ENCODE assay signal across 8 mouse cellular contexts in the genomic region with DNA sequence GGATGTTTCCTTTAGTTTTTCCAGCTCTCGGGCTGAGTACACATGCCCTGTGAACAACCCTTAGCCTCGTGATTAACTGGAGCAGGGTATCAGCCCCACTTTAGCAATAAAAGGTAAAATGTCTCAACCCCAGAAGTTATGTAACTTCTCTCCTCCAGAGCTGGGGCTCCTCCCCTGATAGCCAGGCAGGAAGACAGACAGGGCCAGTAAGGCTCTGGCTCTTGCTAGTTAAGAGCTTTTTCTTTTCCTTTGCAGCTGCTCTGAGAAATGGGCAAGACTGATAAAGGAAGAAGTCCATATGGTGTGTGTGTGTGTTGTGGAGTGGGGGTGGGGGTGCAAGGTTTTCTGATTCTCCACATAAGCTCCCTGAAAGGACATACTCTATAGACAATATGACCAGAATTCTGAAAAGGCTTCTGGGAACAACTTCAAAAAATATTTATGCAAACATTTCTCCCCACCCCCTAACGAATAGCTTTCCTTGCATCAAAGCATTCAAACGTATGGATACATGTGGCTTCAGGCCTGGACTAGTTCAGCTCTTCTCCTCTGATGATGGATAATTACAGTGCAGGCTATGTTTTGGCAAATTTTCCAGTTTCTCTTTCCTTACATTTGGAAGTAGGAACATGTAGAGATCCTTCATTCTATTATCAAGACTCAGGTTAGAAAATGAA. TPM values are rescaled to one million over a fixed set of nuclear protein-coding genes. Genes with fewer than 3 reads are reported as not detected.
DNase-seq lines count a peak whose midpoint lies in the region; ATAC-seq and TF ChIP-seq lines count a peak whose summit lies in the region.
"Had no signal": no experiment of that assay in that cellular context is flagged by ENCODE, and none has a peak within 500 bp of the region (broad histone marks: within the 10 kb centered on the region; RNA-seq: fewer than 3 reads in every experiment).

No protein-coding gene starts in this region.

- peaks cover 12% of the 10 kb centered on the region for H3K4me1 ChIP-seq in lung, adult 2 months (ENCODE audit: control insufficient read depth, insufficient read depth, low read length)
- peaks cover 68% of the 10 kb centered on the region for H3K4me1 ChIP-seq in liver, postnatal 0 days (ENCODE audit: insufficient read depth)

- TF ChIP-seq EP300 in liver, postnatal 0 days (IDR thresholded peaks at IDR 0.05; ENCODE audit: low read depth): peak; percentile 89

- no peak for TF ChIP-seq POLR2A in lung, adult 2 months (IDR thresholded peaks at IDR 0.05; ENCODE audit: borderline replicate concordance, extremely low read depth, low read depth, low read length)

- peak; percentile 71 to 80 for DNase-seq in lung, adult 18-20 months
- DNase-seq in lung, adult 2 months: no peak
- peak; percentile 13 for DNase-seq in fibroblast of lung, adult 2 months (ENCODE audit: low read depth)
- DNase-seq in liver, postnatal 0 days: peak; percentile 47
- peak; percentile 29 for DNase-seq in telencephalon, adult 2 months (ENCODE audit: low read depth, low spot score)
- no peak for DNase-seq in adrenal gland, postnatal 25 days
- no peak for DNase-seq in B cell, adult 2 months
- DNase-seq: adrenal gland, adult 8-10 months had no signal

- no peaks in the 10 kb centered on the region for H3K27me3 ChIP-seq in liver, postnatal 0 days (ENCODE audit: insufficient read depth, low read length)

- peak overlapping the region; percentile 90 for H3K27ac ChIP-seq in liver, postnatal 0 days (ENCODE audit: low read depth)

- H3K4me3 ChIP-seq in lung, adult 2 months (replicated peaks; ENCODE audit: extremely low read depth, low read depth, low read length): no peak overlapping the region
- H3K4me3 ChIP-seq in liver, postnatal 0 days (ENCODE audit: low read depth, low read length): no peak overlapping the region

- no peak for TF ChIP-seq CTCF in lung, adult 2 months (IDR thresholded peaks at IDR 0.05; ENCODE audit: insufficient read depth, low read length)
- TF ChIP-seq CTCF in liver, postnatal 0 days (IDR thresholded peaks at IDR 0.05; ENCODE audit: low read depth): no peak

- ATAC-seq in liver, postnatal 0 days: peak; percentile 91

- H3K4me2 ChIP-seq in liver, postnatal 0 days (ENCODE audit: low read depth, low read length): peak overlapping the region; percentile 15; the same call in 1 of the 2 replicates

- WGBS in lung, adult 2 months: 41% methylated on average over 4 of the region's 4 CpGs
- WGBS in liver, postnatal 0 days (ENCODE audit: insufficient replicate concordance): 20% methylated on average over 4 of the region's 4 CpGs

- H3K9ac ChIP-seq in liver, postnatal 0 days (replicated peaks): no peak overlapping the region

- no peaks in the 10 kb centered on the region for H3K9me3 ChIP-seq in liver, postnatal 0 days (ENCODE audit: low read length)

- H3K36me3 ChIP-seq in liver, postnatal 0 days (replicated peaks; ENCODE audit: insufficient read depth, low read length): peaks cover 25% of the 10 kb centered on the region; the same call in 1 of the 2 replicates

RNA-seq across cellular contexts. Expression of gene Dennd2d, which starts 14.0 kb away (rescaled TPM):
- 8.7 and 12.7 TPM in 2 replicates for polyA plus RNA-seq in lung, adult 2 months (2012; rRNA removed)
- 7.6 and 7.7 TPM in 2 replicates for polyA plus RNA-seq in liver, postnatal 0 days (2015; fragmentation: Nextera tagmentation; extraction: Ambion mirVana)
- total RNA-seq in adrenal gland, postnatal 25 days (2021): 4.6 and 5.0 TPM in 2 replicates

RNA-seq across cellular contexts. Expression of gene Dram2, which starts 51.4 kb away (rescaled TPM):
- polyA plus RNA-seq in lung, adult 2 months (2012; rRNA removed): 43.6 and 65.9 TPM in 2 replicates
- polyA plus RNA-seq in liver, postnatal 0 days (2015; fragmentation: Nextera tagmentation; extraction: Ambion mirVana): 76.4 and 79.1 TPM in 2 replicates
- total RNA-seq in adrenal gland, postnatal 25 days (2021): 56.6 and 83.3 TPM in 2 replicates

RNA-seq across cellular contexts. Expression of gene Cept1, which starts 51.4 kb away (rescaled TPM):
- 15.6 and 25.2 TPM in 2 replicates for polyA plus RNA-seq in lung, adult 2 months (2012; rRNA removed)
- 59.4 and 64.1 TPM in 2 replicates for polyA plus RNA-seq in liver, postnatal 0 days (2015; fragmentation: Nextera tagmentation; extraction: Ambion mirVana)
- 34.0 and 38.6 TPM in 2 replicates for total RNA-seq in adrenal gland, postnatal 25 days (2021)

Comparison
In these comparisons a context has a peak if more than half of its experiments do, and no peak if none do; other contexts are left out.
1. DNase-seq: peak in lung, adult 18-20 months (2 of 2), fibroblast of lung, adult 2 months (single experiment), liver, postnatal 0 days (single experiment) and telencephalon, adult 2 months (single experiment); none in lung, adult 2 months (single experiment), adrenal gland, postnatal 25 days (single experiment) and B cell, adult 2 months (0 of 2).